Mouse (Mus musculus) heart, adult 10 weeks (tissue): Measurements from ENCODE around the gene Serpinb9g. TPM values are rescaled to one million over a fixed set of nuclear protein-coding genes. Genes with fewer than 3 reads are reported as not detected.

Source experiments
- polyA plus RNA-seq: library from polyadenylated mRNA; stranded (reverse); fragments of 350-450 nt; fragmentation: Illumina TruSeq; extraction: RNeasy Lipid Tissue Mini Kit (QIAGEN cat#74804); gene quantifications from one replicate; pipeline ENCODE4 v1.2.3, GENCODE M21; 2014; ENCODE audit warnings: low read depth, low replicate concordance

Gene Serpinb9g
- not detected for polyA plus RNA-seq

DNA sequence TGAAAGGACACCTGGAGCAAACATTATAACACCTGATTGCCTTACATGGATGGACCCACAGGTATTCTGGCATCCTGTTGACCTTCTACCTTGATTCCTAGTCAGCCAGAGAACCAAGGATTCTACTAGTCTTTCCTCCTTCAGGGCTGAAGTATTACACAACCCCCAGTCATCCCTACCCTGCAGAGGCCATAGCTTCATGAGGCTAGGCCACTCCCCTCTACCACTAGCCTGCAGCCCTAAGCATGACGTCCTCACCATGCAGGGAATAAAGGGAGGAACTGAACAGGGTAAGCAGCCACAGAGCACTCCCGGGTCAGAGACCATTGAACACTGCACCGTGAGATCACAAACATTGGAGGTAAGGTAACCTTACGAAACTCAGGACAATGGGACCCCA lies at the start of gene Serpinb9g:
Serpinb9g (plus strand) TSS at position 301 of the 400 bp plus-strand sequence.

Other genes starting within 250 kb of the Serpinb9g start
- gene Serpinb9e, start 235.2 kb upstream of the Serpinb9g start, polyA plus RNA-seq, result not detected
- gene Serpinb9f, start 160.7 kb upstream of the Serpinb9g start, polyA plus RNA-seq, result not detected
- gene Gm11397, start 89.0 kb upstream of the Serpinb9g start, polyA plus RNA-seq, result not detected
- not detected for gene Serpinb6d, start 176.6 kb downstream of the Serpinb9g start, polyA plus RNA-seq